Mouse (Mus musculus): ENCODE results near the gene Nfia.
A peak's percentile ranks its signal among the peaks of the same experiment; 100 is the strongest.

Nfia gene

GRCm38 (mm10) chr4:98086976-98087375 is 314.4 kb downstream of the Nfia start:
- DNase-seq, result no peak

- DNase-seq, result no peak
Measured at GRCm38 (mm10) chr4:98089985-98090384, 317.5 kb downstream of the Nfia start.

DNA sequence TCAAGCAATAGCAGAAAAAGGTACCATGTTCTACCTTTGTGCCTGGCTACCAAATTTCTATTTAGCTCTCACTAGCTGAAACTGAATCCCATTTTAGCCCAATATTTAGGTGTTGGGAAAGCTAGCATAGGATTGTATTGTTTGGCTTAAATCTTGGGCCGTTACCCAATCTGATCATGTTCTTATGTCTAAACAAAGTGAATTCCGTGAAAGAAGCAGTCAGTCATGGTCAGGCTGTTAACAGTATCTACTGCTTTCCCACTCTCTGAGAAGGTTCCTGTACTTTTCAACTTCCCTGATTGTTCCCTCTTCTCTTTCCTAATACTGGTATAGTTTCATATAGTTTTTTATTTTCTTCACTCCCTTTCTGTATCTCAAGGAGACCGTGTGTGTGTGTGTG is 318.1 kb downstream of the Nfia start:
- no peak for DNase-seq

DNA sequence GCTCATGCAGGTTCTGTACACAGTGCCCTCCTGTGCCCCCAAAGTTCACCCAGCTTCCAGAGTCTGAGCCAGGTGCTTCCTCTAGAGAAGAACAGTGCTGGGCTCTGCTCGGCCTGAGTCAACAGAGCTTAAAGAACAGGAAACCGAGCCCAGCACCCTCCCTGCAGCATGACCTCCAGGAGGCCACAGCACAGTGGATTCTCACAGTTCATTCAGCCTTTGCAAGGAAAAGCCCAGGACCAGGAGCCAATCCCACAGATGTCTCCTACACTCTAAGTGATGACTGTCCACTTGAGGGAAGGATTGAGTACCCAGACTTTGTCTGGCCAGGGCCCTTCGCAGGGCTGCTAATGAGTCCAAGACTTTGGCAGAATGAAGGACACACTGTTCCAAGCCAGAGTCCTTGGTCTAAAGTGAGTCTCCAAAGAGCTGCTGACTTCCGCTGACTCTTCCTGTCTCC is 318.9 kb downstream of the Nfia start:
- peak; percentile 66 to 81 for DNase-seq

GRCm38 (mm10) chr4:98091901-98092472 is 319.5 kb downstream of the Nfia start:
- DNase-seq, result no peak

- DNase-seq, result no peak
Measured at GRCm38 (mm10) chr4:98094112-98094805, 321.7 kb downstream of the Nfia start.

GRCm38 (mm10) chr4:98095060-98095459 is 322.5 kb downstream of the Nfia start:
- DNase-seq, result no peak

GRCm38 (mm10) chr4:98097013-98097566 is 324.6 kb downstream of the Nfia start:
- DNase-seq, result no peak

GRCm38 (mm10) chr4:98098663-98099062 is 326.1 kb downstream of the Nfia start:
- no peak for DNase-seq

DNA sequence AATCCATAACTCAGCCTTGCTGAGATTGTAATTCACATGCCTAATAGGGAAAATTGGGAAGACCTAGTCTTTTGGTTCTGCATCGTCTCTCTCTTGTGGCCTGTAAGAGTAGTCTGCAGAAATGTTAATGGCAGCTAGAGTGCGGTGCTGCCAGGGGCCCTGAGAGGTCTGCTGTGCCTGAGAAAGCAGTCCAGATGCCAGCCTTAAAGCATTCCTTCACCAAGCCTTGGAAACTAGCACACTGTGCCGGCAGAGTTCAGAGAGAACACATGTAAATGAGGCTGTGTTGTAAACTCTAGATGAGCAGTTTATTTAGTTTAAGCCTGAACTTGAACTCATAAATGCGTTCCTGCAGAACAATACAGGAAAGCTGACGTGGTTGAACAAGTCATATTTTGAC is 326.9 kb downstream of the Nfia start:
- no peak for DNase-seq

- DNase-seq, result peak; percentile 56 to 70
Measured at GRCm38 (mm10) chr4:98101153-98102096, 328.9 kb downstream of the Nfia start.

DNA sequence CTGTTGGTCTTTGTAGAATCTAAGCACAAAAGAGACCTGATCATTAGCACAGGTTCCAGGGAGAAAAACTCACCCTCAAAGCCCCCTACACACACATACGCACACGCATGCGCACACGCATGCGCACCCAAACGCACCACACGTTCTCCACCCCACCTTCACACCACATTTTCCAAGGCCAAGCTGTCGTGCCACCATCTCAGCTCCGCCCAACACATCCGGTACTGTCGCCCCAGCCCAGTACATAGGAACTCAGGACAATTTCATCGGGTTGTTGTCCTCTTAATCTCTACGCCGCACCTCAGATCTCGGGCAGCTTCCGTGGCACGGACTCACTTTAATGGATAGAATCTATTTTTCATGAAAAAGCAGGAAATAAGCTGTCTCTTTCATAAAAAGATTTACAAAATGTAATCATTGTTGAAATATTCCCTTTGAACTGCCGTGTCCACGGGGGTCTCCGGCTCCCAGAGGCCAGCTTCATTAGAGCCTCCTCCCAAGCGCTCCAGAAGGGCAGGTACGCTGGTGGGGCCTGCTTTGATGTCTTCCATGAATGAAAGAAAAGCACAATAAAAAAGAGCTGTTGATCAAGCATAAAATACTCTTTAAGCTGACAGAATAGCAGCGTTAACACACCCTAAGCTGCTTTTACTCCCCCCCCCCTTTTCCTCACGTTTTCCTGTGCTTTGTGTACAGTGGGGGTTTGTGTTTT is 330.2 kb downstream of the Nfia start:
- DNase-seq, result no peak

DNA sequence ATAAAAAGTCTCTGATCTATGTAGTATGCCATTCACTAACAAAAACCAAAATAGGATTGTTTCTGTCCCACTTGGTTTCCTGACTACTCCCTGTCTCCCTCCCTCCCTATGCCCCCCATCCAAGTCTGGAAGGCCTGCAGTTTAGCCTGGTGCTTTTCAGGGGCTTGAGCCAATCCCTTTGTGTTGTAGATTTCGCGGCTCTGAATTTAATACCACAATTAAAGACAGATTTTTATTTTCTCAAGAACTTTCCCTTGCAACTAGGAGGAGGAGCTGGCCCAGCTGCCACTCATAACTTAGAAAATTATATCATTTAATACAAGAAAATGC is 330.8 kb downstream of the Nfia start:
- DNase-seq, result no peak

DNA sequence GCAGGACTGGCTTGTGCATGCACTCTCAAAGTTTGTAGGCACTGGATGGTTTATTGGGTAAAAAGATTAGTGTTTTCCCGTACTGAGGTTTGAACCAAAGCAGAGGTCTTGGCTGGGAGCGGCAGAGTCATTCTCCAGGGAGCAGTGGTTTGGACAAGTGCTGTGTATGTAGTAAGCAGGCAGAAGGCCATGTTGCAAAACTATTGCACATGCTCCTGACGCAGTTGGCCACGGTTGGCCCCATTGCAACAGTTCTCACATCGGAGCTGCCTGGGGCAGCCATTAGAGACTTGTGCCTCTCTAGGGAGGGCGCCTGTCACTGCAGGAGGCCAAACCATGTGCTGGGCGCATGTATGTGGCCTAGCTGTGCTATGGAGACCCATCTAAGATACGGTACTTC is 331.6 kb downstream of the Nfia start:
- DNase-seq, result no peak

- DNase-seq, result no peak
Measured at GRCm38 (mm10) chr4:98104911-98105702, 332.6 kb downstream of the Nfia start.

DNA sequence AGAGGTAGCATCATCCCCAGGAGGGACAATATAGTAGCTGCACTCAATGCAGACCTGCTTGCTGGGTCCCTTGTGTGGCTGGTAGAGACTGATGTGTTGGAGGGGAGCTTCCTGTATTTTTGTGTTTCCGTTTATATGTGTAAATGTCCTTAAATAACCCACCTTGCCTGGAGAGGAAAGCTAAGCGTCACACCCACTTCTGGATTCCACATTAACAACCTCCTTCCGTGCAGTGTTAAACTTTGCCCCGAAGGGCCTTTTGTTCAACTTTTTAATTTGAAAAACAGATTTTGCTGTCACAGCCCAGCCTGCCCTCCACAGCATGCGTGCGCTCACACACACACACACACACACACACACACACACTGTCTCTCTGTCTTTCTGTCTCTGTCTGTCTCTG is 333.4 kb downstream of the Nfia start:
- DNase-seq, result no peak

GRCm38 (mm10) chr4:98106445-98107092 is 334.0 kb downstream of the Nfia start:
- no peak for DNase-seq

DNA sequence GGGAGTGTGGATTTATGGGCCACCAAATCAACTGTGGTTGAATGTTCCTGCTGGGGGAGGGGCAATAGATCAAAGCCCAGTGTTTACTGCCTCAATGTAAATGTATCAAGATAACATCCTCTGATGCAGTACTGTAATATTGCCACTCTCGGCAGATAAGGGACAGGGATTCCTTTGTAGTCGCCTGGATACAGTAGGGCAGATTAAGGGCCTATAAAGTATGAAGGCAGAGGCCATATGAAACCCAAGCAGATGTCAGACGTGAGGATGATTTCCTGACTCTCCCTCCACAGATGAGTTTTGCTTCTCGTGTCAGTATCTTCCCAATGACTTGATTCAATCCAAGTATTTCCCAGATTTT is 334.5 kb downstream of the Nfia start:
- DNase-seq, result peak in 1 of 2 experiments; percentile 32

GRCm38 (mm10) chr4:98107936-98108675 is 335.6 kb downstream of the Nfia start:
- no peak for DNase-seq

DNA sequence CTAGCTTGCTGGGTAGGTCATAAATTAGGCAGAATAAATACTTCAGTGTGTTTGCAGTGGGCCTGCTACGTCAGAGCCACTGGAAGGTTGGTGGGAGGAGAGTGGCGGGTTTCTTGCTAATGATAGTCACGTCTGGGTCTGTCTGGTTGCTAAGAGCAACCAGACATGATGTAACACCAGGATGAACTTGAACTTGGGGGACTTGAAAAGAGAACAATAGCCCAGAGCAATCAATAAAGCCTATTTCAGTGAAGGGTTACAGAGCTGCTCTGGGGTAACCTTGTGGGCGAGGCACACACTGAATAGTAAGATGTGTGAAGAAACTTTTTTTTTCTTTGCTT is 336.1 kb downstream of the Nfia start:
- no peak for DNase-seq

- peak; percentile 62 to 68 for DNase-seq
Measured at GRCm38 (mm10) chr4:98109064-98109463, 336.5 kb downstream of the Nfia start.

All from thymus, postnatal 36 days (tissue).